Mouse (Mus musculus) intestine, embryonic 14.5 days (tissue): ENCODE measurements around the gene Usp15. TPM values are rescaled to one million over a fixed set of nuclear protein-coding genes. Genes with fewer than 3 reads are reported as not detected.

ENCODE experiments used
- ATAC-seq: fragments of 200-750 bp; cut with Nextera tagmentation; replicated peaks from 2 replicates; pipeline ENCODE4 v1.8.0; 2017; ENCODE audit warnings: low read depth, moderate number of reproducible peaks, moderate TSS enrichment, moderate library complexity; ENCODE audit not compliant: low FRiP score, low TSS enrichment
- DNase-seq: peaks from one replicate; pipeline ENCODE4 v3.0.0-alpha.2; 2018; ENCODE audit warnings: low spot score
- H3K27ac ChIP-seq: fragments of 300-500 bp; sonication (generic); 2 replicates; pipeline ENCODE4 v1.5.1; 2014; ENCODE audit warnings: low read depth, mild to moderate bottlenecking, control low read depth
- H3K27me3 ChIP-seq: fragments of 300-500 bp; sonication (generic); replicated peaks from 2 replicates; pipeline ENCODE4 v1.6.1; 2014; ENCODE audit warnings: low read length, control low read depth; ENCODE audit not compliant: control insufficient read depth, insufficient read depth
- H3K36me3 ChIP-seq: fragments of 300-500 bp; sonication (generic); 2 replicates; pipeline ENCODE4 v1.6.1; 2014; ENCODE audit warnings: low read length, control low read depth; ENCODE audit not compliant: control insufficient read depth, insufficient read depth
- H3K4me1 ChIP-seq: fragments of 300-500 bp; sonication (generic); replicated peaks from 2 replicates; pipeline ENCODE4 v1.6.1; 2014; ENCODE audit warnings: low read length, control low read depth, mixed read lengths; ENCODE audit not compliant: control insufficient read depth, insufficient read depth
- H3K4me2 ChIP-seq: fragments of 300-500 bp; sonication (generic); 2 replicates; pipeline ENCODE4 v1.6.1; 2014; ENCODE audit warnings: low read length
- H3K4me3 ChIP-seq: fragments of 300-500 bp; sonication (generic); 2 replicates; pipeline ENCODE4 v1.5.1; 2014; ENCODE audit warnings: low read depth, low read length, control low read depth, mixed read lengths
- H3K9ac ChIP-seq: fragments of 300-500 bp; sonication (generic); 2 replicates; pipeline ENCODE4 v1.6.1; 2014; ENCODE audit warnings: mild to moderate bottlenecking, low read length
- H3K9me3 ChIP-seq: fragments of 300-500 bp; sonication (generic); 2 replicates; pipeline ENCODE4 v1.6.1; 2016; ENCODE audit warnings: low read length, control low read depth; ENCODE audit not compliant: control insufficient read depth
- WGBS: fragments of 180-500 bp; shearing (Covaris S2); extraction: QIAGEN DNeasy Blood & Tissue Kit; methylation state at CpG from one replicate; pipeline ENCODE4 v1.1.7; 2014; 5-methylcytosine and 5-hydroxymethylcytosine counted together
- polyA plus RNA-seq: library from polyadenylated mRNA; unstranded; fragments of >200 nt; fragmentation: Nextera tagmentation; extraction: Ambion mirVana; gene quantifications from 2 replicates; pipeline ENCODE4 v1.2.1, GENCODE M21; 2014

Usp15 gene
- polyA plus RNA-seq, 1 experiment from 2014 or later: 95.7 TPM

DNA sequence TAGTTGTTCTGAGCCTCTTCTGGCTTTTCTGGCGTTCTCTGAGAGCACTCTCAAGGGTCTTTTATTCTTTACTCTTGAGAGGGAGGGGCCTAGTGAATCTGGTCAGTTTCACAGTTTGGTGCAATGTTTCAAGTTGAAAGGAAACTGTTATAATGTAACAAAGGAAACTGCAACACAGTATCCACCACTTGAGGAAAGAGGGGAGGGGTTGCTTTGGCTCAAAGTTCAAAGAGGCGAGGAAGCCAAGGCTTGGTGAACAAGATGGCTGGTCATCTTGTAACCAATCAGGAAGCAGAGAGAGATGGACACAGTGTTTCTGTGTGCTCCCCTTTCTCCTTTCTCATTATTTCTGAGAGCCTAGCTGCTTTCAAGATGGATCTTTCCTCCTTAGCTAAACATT is 109.9 kb downstream of the Usp15 start:
- H3K4me2 ChIP-seq: no peak overlapping the region
- no peak overlapping the region for H3K27ac ChIP-seq
- DNase-seq (no peak), ATAC-seq (no peak)
- no peak overlapping the region for H3K9ac ChIP-seq
- 69% methylated on average over 2 of the region's 2 CpGs for WGBS
- no peaks in the 10 kb centered on the region for H3K27me3 ChIP-seq
- H3K4me3 ChIP-seq: no peak overlapping the region
- H3K36me3 ChIP-seq: no peaks in the 10 kb centered on the region
- no peaks in the 10 kb centered on the region for H3K9me3 ChIP-seq
- 0 out of 2 replicates have a peak, but pooled peaks cover 4% of the 10 kb centered on the region for H3K4me1 ChIP-seq

GRCm38 (mm10) chr10:123084900-123085641 is 111.7 kb downstream of the Usp15 start:
- Histone ChIP-seq H3K36me3 (no peaks in the 10 kb centered on the region), H3K9me3 (no peaks in the 10 kb centered on the region), H3K9ac (no peak overlapping the region), H3K27ac (no peak overlapping the region; the same call in 1 of the 2 replicates), H3K4me3 (no peak overlapping the region; the same call in 1 of the 2 replicates), H3K4me2 (no peak overlapping the region), H3K27me3 (no peaks in the 10 kb centered on the region), H3K4me1 (0 out of 2 replicates have a peak, but pooled peaks cover 4% of the 10 kb centered on the region)
- WGBS: 27% methylated on average over 10 of the region's 10 CpGs
- DNase-seq (no peak), ATAC-seq (no peak)

GRCm38 (mm10) chr10:123084307-123084706 is 112.5 kb downstream of the Usp15 start:
- Histone ChIP-seq H3K36me3 (no peaks in the 10 kb centered on the region), H3K27ac (no peak overlapping the region), H3K27me3 (no peaks in the 10 kb centered on the region), H3K9ac (no peak overlapping the region), H3K9me3 (no peaks in the 10 kb centered on the region), H3K4me1 (0 out of 2 replicates have a peak, but pooled peaks cover 4% of the 10 kb centered on the region), H3K4me2 (no peak overlapping the region), H3K4me3 (no peak overlapping the region)
- no peak for DNase-seq
- WGBS: 64% methylated on average over 9 of the region's 9 CpGs
- ATAC-seq: no peak

DNA sequence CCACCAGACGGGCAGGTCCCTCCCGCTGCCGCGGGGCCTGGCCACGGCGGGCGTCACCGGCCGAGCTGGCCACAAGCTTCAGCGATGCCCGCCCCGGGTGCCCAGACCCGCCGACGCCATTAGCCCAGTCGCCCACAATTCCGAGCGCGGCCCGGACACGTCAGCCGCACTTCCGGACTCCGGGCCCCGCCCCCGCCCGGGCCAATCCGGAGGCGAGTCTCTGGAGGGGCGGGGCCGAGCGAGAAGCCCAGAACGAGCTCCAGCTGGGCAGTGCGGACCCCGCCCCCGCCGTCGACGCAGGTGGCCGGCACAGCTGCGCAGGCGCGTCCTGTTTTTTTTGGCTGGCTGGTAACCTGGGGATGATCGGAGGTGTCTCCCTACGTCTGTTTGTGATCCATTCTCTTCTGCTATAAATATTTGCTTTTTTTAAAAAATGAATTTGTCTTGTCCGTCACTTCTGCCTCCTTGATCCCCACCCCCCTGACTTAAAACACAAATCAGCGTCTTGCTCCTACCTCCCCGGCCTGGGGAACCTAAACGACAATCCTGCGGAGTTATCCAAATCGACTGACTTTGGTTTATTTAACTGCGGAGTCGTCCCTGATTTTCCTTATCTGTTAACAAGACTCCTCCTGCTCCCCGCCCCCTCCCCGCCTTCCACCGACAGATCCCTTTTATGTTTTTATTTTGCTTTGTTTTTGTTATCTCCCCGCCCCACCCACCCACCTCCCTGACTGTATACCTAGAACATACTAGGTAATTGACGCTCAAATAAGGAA is 120.4 kb downstream of the Usp15 start, which contains the start of gene Mon2:
TSS of gene Mon2 (minus strand) at position 261 of the 779 bp plus-strand sequence.
- peak within 1 kb of the TSS; percentile 81 for H3K4me2 ChIP-seq
- DNase-seq (peak; percentile 93), ATAC-seq (peak; percentile 98)
- no peaks in the 10 kb centered on the region for H3K27me3 ChIP-seq
- H3K4me3 ChIP-seq: peak within 1 kb of the TSS; percentile 97
- under 1% methylated on average over 44 of the region's 58 CpGs for WGBS
- no peaks in the 10 kb centered on the region for H3K36me3 ChIP-seq
- H3K9ac ChIP-seq: peak within 1 kb of the TSS; percentile 82
- H3K27ac ChIP-seq: peak within 1 kb of the TSS; percentile 75; the same call in 1 of the 2 replicates
- peaks cover 19% of the 10 kb centered on the region for H3K4me1 ChIP-seq
- no peaks in the 10 kb centered on the region for H3K9me3 ChIP-seq

DNA sequence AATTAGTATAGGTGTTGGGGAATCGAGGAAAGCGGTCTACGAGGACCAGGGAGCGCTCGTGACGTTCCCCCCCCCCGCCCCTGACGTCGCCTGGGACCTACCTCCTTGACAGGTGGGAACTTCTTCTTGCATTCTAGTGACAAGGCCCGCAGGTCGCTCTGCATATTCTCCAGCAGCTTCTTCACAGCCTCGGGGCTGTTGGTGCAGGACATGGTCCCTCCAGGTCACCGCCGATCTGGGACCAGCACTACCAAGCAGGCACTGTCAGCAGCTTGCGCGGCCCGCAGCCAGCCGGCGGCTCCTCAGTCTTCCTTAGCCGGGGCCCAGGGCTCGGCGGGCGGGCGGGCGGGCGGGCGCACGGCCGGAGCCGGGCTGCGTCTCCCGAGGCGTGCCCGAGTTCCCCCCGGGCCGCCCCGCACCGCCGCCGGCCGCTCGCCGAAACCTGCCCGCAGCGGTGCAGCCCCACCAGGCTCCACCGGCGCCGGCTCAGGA is 121.0 kb downstream of the Usp15 start:
- Histone ChIP-seq H3K27me3 (no peaks in the 10 kb centered on the region), H3K4me1 (peaks cover 19% of the 10 kb centered on the region), H3K9me3 (no peaks in the 10 kb centered on the region), H3K9ac (peak overlapping the region; percentile 82), H3K4me3 (peak overlapping the region; percentile 97), H3K36me3 (no peaks in the 10 kb centered on the region), H3K27ac (peak overlapping the region; percentile 75; the same call in 1 of the 2 replicates), H3K4me2 (peak overlapping the region; percentile 81)
- ATAC-seq (peak; percentile 82), DNase-seq (peak; percentile 76)
- WGBS: 0% methylated on average over 30 of the region's 48 CpGs

DNA sequence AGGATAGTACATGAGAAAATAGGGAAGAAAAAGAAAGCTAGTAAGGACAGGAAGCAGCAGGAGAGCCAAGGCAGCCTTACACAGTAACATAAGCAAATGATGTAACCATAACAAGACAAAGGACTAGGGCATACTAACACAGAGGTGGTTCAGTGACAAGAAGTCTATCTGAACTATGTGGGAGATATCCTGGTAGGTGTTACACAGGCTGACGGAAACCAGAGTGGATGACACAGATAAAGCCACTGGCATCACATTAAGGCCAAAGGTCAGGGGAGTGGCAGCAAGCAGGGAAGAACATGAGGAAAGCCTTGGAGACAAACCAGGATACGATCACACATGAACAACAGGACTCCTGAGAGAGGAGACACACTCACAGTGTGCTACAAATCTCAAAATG is 124.8 kb downstream of the Usp15 start:
- Histone ChIP-seq H3K36me3 (peaks cover 6% of the 10 kb centered on the region), H3K9me3 (no peaks in the 10 kb centered on the region), H3K4me1 (peaks cover 18% of the 10 kb centered on the region), H3K4me3 (no peak overlapping the region), H3K4me2 (no peak overlapping the region), H3K9ac (no peak overlapping the region), H3K27ac (no peak overlapping the region), H3K27me3 (no peaks in the 10 kb centered on the region)
- DNase-seq: no peak
- no peak for ATAC-seq
- 82% methylated on average over 2 of the region's 2 CpGs for WGBS

DNA sequence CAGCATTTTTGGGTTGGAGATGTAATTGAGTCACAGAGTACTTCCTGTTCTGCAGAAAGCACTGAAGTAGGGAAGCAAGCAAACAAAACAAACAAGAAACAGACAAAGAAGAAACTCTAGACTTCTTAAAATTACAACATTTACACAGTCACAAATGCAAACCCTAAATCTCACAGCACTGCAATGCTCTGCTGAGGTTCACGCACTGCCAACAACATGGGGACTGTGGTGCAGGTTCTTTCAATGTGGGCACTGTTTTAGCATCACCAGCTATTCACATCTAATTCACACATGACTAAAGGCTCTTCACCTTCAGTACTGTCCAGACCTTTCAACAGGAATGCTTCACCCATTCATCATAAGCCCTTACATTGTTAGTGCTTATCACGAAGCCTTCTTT is 133.8 kb downstream of the Usp15 start:
- DNase-seq: no peak
- ATAC-seq: no peak
- no peaks in the 10 kb centered on the region for H3K4me1 ChIP-seq
- no peak overlapping the region for H3K4me3 ChIP-seq
- H3K36me3 ChIP-seq: peaks cover 2% of the 10 kb centered on the region; the same call in 1 of the 2 replicates
- no peaks in the 10 kb centered on the region for H3K9me3 ChIP-seq
- no peak overlapping the region for H3K27ac ChIP-seq
- H3K27me3 ChIP-seq: no peaks in the 10 kb centered on the region
- 86% methylated on average over 2 of the region's 2 CpGs for WGBS
- H3K4me2 ChIP-seq: no peak overlapping the region
- H3K9ac ChIP-seq: no peak overlapping the region

- Histone ChIP-seq H3K9me3 (no peaks in the 10 kb centered on the region), H3K9ac (no peak overlapping the region), H3K4me1 (no peaks in the 10 kb centered on the region), H3K27ac (no peak overlapping the region), H3K4me3 (no peak overlapping the region), H3K36me3 (peaks cover 9% of the 10 kb centered on the region; the same call in 1 of the 2 replicates), H3K27me3 (no peaks in the 10 kb centered on the region), H3K4me2 (no peak overlapping the region)
- WGBS: 83% methylated on average over 6 of the region's 6 CpGs
- ATAC-seq: no peak
- DNase-seq: no peak
Measured at GRCm38 (mm10) chr10:123060831-123061230, 136.0 kb downstream of the Usp15 start.
